Mouse (Mus musculus) midbrain, embryonic 12.5 days (tissue): ENCODE data around the gene Ephx4. TPM values are rescaled to one million over a fixed set of nuclear protein-coding genes. Genes with fewer than 3 reads are reported as not detected.

ENCODE experiments used
- ATAC-seq: fragments of 200-750 bp; cut with Nextera tagmentation; 2 replicates; pipeline ENCODE4 v1.8.0; 2017; ENCODE audit warnings: low read depth, moderate TSS enrichment, moderate library complexity; ENCODE audit not compliant: low FRiP score
- H3K27ac ChIP-seq: fragments of 300-500 bp; sonication (generic); replicated peaks from 2 replicates; pipeline ENCODE4 v1.5.1; 2016; ENCODE audit warnings: mild to moderate bottlenecking
- H3K27me3 ChIP-seq: fragments of 300-500 bp; sonication (generic); 2 replicates; pipeline ENCODE4 v1.6.1; 2016; ENCODE audit warnings: mild to moderate bottlenecking
- H3K36me3 ChIP-seq: fragments of 300-500 bp; sonication (generic); 2 replicates; pipeline ENCODE4 v1.6.1; 2016
- H3K4me1 ChIP-seq: fragments of 300-500 bp; sonication (generic); 2 replicates; pipeline ENCODE4 v1.6.1; 2016
- H3K4me2 ChIP-seq: fragments of 300-500 bp; sonication (generic); replicated peaks from 2 replicates; pipeline ENCODE4 v1.6.1; 2016; ENCODE audit warnings: mild to moderate bottlenecking, moderate library complexity
- H3K4me3 ChIP-seq: fragments of 300-500 bp; sonication (generic); 2 replicates; pipeline ENCODE4 v1.5.1; 2016; ENCODE audit warnings: mild to moderate bottlenecking
- H3K9ac ChIP-seq: fragments of 300-500 bp; sonication (generic); replicated peaks from 2 replicates; pipeline ENCODE4 v1.6.1; 2016; ENCODE audit warnings: mild to moderate bottlenecking, moderate library complexity
- H3K9me3 ChIP-seq: fragments of 300-500 bp; sonication (generic); 2 replicates; pipeline ENCODE4 v1.6.1; 2016; ENCODE audit warnings: mild to moderate bottlenecking
- WGBS: fragments of 180-500 bp; shearing (Covaris S2); methylation state at CpG from one replicate; pipeline ENCODE4 v1.1.7; 2016; 5-methylcytosine and 5-hydroxymethylcytosine counted together
- polyA plus RNA-seq: library from polyadenylated mRNA; unstranded; fragments of >200 nt; fragmentation: Nextera tagmentation; extraction: Ambion mirVana; gene quantifications from 2 replicates; pipeline ENCODE4 v1.2.1, GENCODE M21; 2016

Ephx4 gene
- polyA plus RNA-seq, 1 experiment from 2014 or later, result 0.83 TPM

DNA sequence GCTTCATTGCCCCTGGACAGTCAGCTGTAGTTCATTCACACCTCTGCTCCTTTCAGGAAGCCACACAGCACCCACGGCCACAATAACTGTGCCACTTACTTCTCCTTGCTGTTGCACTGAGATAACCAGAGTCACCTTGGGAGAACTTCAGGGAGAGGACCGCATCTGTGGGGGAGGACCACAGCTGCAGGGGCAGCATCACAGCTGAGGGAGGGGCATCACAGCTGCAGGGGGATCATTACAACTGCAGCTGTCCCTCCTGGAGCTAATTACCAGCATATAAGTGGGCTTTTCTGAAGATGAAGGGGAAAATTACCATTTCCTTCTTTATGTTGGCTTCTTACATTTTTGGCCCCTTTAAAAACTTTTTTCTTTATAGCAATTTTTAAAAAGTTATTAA is 8.1 kb upstream of the Ephx4 start:
- WGBS, result 83% methylated on average over 2 of the region's 2 CpGs
- Histone ChIP-seq H3K27me3 (no peaks in the 10 kb centered on the region), H3K4me2 (no peak overlapping the region), H3K9ac (no peak overlapping the region), H3K27ac (no peak overlapping the region), H3K36me3 (no peaks in the 10 kb centered on the region), H3K9me3 (no peaks in the 10 kb centered on the region), H3K4me1 (no peaks in the 10 kb centered on the region), H3K4me3 (no peak overlapping the region)
- no peak for ATAC-seq

- H3K9ac ChIP-seq, result peak overlapping the region; percentile 58
- H3K4me3 ChIP-seq, result peak overlapping the region; percentile 65
- H3K4me1 ChIP-seq, result peaks cover 12% of the 10 kb centered on the region
- under 1% methylated on average over 77 of the region's 80 CpGs for WGBS
- no peak overlapping the region for H3K27ac ChIP-seq
- no peaks in the 10 kb centered on the region; the same call in 1 of the 2 replicates for H3K9me3 ChIP-seq
- peaks cover 34% of the 10 kb centered on the region for H3K27me3 ChIP-seq
- no peaks in the 10 kb centered on the region for H3K36me3 ChIP-seq
- peak; percentile 85 for ATAC-seq
- H3K4me2 ChIP-seq, result peak overlapping the region; percentile 99
Measured at GRCm38 (mm10) chr5:107403011-107403946, 743 bp downstream of the Ephx4 start.

- Histone ChIP-seq H3K27ac (no peak overlapping the region), H3K27me3 (peaks cover 34% of the 10 kb centered on the region), H3K9ac (peak overlapping the region; percentile 58), H3K36me3 (no peaks in the 10 kb centered on the region), H3K4me3 (peak overlapping the region; percentile 65), H3K4me2 (peak overlapping the region; percentile 99), H3K9me3 (no peaks in the 10 kb centered on the region; the same call in 1 of the 2 replicates), H3K4me1 (peaks cover 12% of the 10 kb centered on the region)
- WGBS, result 28% methylated on average over 12 of the region's 12 CpGs
- ATAC-seq, result no peak
Measured at GRCm38 (mm10) chr5:107403947-107404684, 1.6 kb downstream of the Ephx4 start.

GRCm38 (mm10) chr5:107405361-107405760 is 2.8 kb downstream of the Ephx4 start:
- no peak overlapping the region for H3K4me3 ChIP-seq

DNA sequence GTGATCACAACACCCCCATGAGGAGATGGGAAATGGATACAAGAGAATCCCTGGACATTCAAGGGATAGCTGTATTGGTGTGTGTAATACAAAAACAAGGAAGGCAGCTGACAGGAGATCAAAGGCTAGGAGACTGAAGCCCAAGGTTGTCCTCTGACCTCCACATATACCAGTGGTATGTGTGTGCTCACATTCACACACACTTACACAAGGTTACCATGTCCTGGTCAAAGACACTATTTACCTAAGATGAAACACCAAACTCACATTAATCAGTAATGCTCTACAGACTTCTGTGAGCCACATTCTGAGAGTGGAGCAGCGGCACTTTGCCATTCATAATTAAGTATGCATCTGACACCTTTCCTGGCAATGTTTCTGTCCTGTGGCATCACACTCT is 7.8 kb downstream of the Ephx4 start:
- H3K9me3 ChIP-seq, result no peaks in the 10 kb centered on the region
- ATAC-seq, result no peak
- no peak overlapping the region for H3K9ac ChIP-seq
- H3K4me3 ChIP-seq, result no peak overlapping the region
- no peaks in the 10 kb centered on the region for H3K36me3 ChIP-seq
- peaks cover 1% of the 10 kb centered on the region for H3K27me3 ChIP-seq
- H3K27ac ChIP-seq, result no peak overlapping the region
- H3K4me1 ChIP-seq, result no peaks in the 10 kb centered on the region
- 92% methylated on average over 1 of the region's 1 CpGs for WGBS
- no peak overlapping the region for H3K4me2 ChIP-seq

More at GRCm38 (mm10) chr5:107405361-107405760, 2.8 kb downstream of the Ephx4 start:
- Histone ChIP-seq H3K4me2 (no peak overlapping the region), H3K9me3 (no peaks in the 10 kb centered on the region; the same call in 1 of the 2 replicates), H3K27me3 (peaks cover 34% of the 10 kb centered on the region), H3K4me1 (peaks cover 12% of the 10 kb centered on the region), H3K36me3 (no peaks in the 10 kb centered on the region), H3K27ac (no peak overlapping the region), H3K9ac (no peak overlapping the region)
- WGBS, result 86% methylated on average over 4 of the region's 4 CpGs
- no peak for ATAC-seq

DNA sequence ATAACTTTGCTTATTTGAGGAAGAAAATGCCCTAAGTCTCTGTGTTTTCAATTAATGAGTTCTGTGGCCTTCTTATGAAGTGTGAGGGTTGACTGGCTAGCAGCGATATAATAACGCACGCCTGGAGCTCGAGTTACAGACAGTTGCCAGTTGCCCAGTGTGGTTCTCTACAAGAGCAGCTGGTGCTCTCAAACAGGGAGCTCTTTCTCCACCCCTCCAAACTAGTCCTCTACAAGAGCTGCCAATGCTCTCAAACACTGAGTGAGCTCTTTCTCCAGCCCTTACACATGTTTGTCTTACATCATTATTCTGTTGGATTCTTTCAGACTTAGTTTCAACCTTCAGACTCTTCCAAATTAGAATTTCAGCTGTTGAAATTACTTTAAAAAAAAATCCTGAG is 8.8 kb downstream of the Ephx4 start:
- WGBS, result 80% methylated on average over 4 of the region's 4 CpGs
- no peaks in the 10 kb centered on the region for H3K4me1 ChIP-seq
- H3K9me3 ChIP-seq, result no peaks in the 10 kb centered on the region
- H3K4me2 ChIP-seq, result no peak overlapping the region
- H3K27ac ChIP-seq, result no peak overlapping the region
- no peak for ATAC-seq
- H3K27me3 ChIP-seq, result no peaks in the 10 kb centered on the region
- no peaks in the 10 kb centered on the region for H3K36me3 ChIP-seq
- no peak overlapping the region for H3K4me3 ChIP-seq
- no peak overlapping the region for H3K9ac ChIP-seq

DNA sequence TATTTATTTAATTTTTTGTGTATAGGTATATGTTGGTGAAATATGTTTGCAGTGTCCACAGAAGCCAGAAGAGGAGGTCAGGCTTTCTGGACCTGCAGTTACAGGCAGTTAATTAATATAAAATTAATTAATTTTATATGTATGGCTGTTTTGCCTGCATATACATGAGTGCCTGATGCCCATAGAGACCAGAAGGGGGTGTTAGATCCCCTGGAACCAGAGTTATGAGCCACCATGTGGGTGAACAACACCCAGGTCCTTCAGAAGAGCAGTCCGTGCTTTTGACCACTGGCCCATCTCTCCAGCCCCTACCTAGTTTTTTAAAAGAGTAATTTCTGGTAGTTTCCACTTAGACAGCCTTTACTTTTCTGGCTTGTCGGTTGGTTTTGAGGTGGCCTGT is 9.7 kb downstream of the Ephx4 start:
- Histone ChIP-seq H3K4me1 (no peaks in the 10 kb centered on the region), H3K36me3 (no peaks in the 10 kb centered on the region), H3K9me3 (no peaks in the 10 kb centered on the region), H3K27me3 (no peaks in the 10 kb centered on the region), H3K4me2 (no peak overlapping the region), H3K9ac (no peak overlapping the region), H3K4me3 (no peak overlapping the region), H3K27ac (no peak overlapping the region)
- no peak for ATAC-seq
- WGBS, result 91% methylated on average over 2 of the region's 2 CpGs

GRCm38 (mm10) chr5:107415098-107415497 is 12.6 kb downstream of the Ephx4 start:
- 81% methylated on average over 2 of the region's 2 CpGs for WGBS
- ATAC-seq, result no peak

DNA sequence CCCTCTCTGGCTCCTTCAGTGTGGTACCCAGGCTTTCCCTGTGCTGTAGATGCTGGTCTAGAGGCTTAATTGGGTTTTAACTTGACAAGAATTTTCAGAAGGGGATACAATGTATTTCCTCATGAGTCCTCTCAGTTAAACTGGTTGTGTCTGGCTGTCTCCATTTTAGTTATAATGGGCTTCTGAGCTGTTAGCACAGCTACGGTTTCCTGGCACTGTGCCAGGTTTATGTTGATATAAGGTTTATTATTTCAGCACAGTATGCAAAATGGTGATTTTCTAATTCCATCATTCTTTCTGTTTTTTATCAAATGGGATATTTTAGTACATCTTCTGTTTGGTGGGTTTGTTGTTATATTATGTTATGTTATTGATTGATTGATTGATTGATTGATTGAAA is 19.1 kb downstream of the Ephx4 start:
- Histone ChIP-seq H3K4me2 (no peak overlapping the region), H3K9me3 (no peaks in the 10 kb centered on the region)
- WGBS, result 83% methylated on average over 1 of the region's 1 CpGs

More at GRCm38 (mm10) chr5:107415098-107415497, 12.6 kb downstream of the Ephx4 start:
- Histone ChIP-seq H3K4me3 (no peak overlapping the region), H3K27ac (no peak overlapping the region), H3K36me3 (no peaks in the 10 kb centered on the region), H3K9me3 (no peaks in the 10 kb centered on the region), H3K9ac (no peak overlapping the region), H3K4me2 (no peak overlapping the region), H3K27me3 (no peaks in the 10 kb centered on the region), H3K4me1 (no peaks in the 10 kb centered on the region)

GRCm38 (mm10) chr5:107431249-107431648 is 28.7 kb downstream of the Ephx4 start, which contains the start of gene Lpcat2b:
Gene Lpcat2b, plus strand, starts transcription at chr5:107431549.
- Histone ChIP-seq H3K4me1 (no peaks in the 10 kb centered on the region), H3K4me3 (no peak within 1 kb of the TSS), H3K27me3 (no peaks in the 10 kb centered on the region; the same call in 1 of the 2 replicates), H3K9me3 (no peaks in the 10 kb centered on the region), H3K27ac (no peak within 1 kb of the TSS), H3K36me3 (no peaks in the 10 kb centered on the region), H3K9ac (no peak within 1 kb of the TSS), H3K4me2 (no peak within 1 kb of the TSS)
- 84% methylated on average over 3 of the region's 3 CpGs for WGBS
- no peak for ATAC-seq

More for the DNA sequence above, 19.1 kb downstream of the Ephx4 start:
- H3K4me3 ChIP-seq, result no peak overlapping the region
- no peak overlapping the region for H3K9ac ChIP-seq
- no peak overlapping the region for H3K27ac ChIP-seq
- no peaks in the 10 kb centered on the region for H3K36me3 ChIP-seq
- no peaks in the 10 kb centered on the region for H3K27me3 ChIP-seq
- ATAC-seq, result no peak
- H3K4me1 ChIP-seq, result no peaks in the 10 kb centered on the region

DNA sequence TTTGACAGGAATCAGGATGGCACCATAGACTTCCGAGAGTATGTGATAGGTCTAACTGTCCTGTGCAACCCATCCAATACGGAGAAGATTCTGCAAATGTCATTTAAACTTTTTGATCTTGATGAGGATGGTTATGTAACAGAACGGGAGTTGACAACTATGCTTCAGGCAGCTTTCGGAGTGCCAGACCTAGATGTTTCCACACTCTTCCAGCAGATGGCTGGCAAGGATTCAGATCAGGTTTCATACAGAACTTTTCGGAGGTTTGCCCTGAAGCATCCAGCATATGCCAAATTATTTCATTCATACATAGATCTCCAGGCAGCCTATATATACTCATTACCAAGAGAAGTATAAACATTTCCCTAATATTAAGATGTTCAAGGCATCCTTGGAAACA is 31.5 kb downstream of the Ephx4 start:
- no peak overlapping the region for H3K9ac ChIP-seq
- no peaks in the 10 kb centered on the region for H3K9me3 ChIP-seq
- no peak overlapping the region for H3K4me2 ChIP-seq
- H3K36me3 ChIP-seq, result no peaks in the 10 kb centered on the region
- no peak overlapping the region for H3K27ac ChIP-seq
- 88% methylated on average over 5 of the region's 5 CpGs for WGBS
- ATAC-seq, result no peak
- H3K4me3 ChIP-seq, result no peak overlapping the region
- no peaks in the 10 kb centered on the region; the same call in 1 of the 2 replicates for H3K27me3 ChIP-seq
- H3K4me1 ChIP-seq, result peaks cover 8% of the 10 kb centered on the region

DNA sequence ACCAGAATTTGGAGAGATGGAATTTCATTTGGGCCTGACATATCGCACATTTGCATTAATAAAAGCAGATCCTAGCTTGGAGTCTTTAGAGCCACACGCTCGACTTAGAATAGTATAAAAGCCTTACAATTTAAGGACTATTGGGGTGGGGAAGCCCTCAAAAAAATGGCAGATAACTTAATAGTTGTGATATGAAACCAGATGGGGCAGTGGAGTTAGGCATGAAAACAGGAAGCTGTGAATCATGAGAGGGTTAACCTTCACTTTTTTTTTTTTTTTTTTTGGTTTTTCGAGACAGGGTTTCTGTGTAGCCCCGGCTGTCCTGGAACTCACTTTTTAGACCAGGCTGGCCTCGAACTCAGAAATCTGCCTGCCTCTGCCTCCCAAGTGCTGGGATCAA is 33.6 kb downstream of the Ephx4 start:
- 92% methylated on average over 6 of the region's 6 CpGs for WGBS
- Histone ChIP-seq H3K4me1 (peaks cover 8% of the 10 kb centered on the region), H3K4me2 (no peak overlapping the region), H3K9ac (no peak overlapping the region), H3K27ac (no peak overlapping the region), H3K27me3 (no peaks in the 10 kb centered on the region; the same call in 1 of the 2 replicates), H3K9me3 (no peaks in the 10 kb centered on the region), H3K36me3 (no peaks in the 10 kb centered on the region), H3K4me3 (no peak overlapping the region)
- ATAC-seq, result no peak
